Mouse (Mus musculus) hematopoietic stem cell, adult 5-6 weeks (primary cell): Measurements from ENCODE around the gene Usp17ld. TPM values are rescaled to one million over a fixed set of nuclear protein-coding genes. Genes with fewer than 3 reads are reported as not detected.
"Not testable (repeated sequence)": the region's sequence is repeated elsewhere in the genome, so short reads cannot be mapped to it uniquely, and the experiment has no call there.

Experiments
- ATAC-seq, 2 experiments: fragments of 125-278 bp in 1 of 2; replicated peaks in 1 of 2; 2 replicates each; pipeline ENCODE4 v1.8.0; 2016 to 2017; ENCODE audit warnings: inconsistent platforms in 2 of 2, mild to moderate bottlenecking in 2 of 2, moderate number of reproducible peaks in 2 of 2, low read depth in 1 of 2, moderate TSS enrichment in 1 of 2; ENCODE audit not compliant: low FRiP score in 2 of 2, poor library complexity in 2 of 2, severe bottlenecking in 2 of 2, insufficient read depth in 1 of 2, low TSS enrichment in 1 of 2
- total RNA-seq: library from RNA; stranded (forward); fragments of 172-1452, 232-1000 nt; gene quantifications from 2 replicates; pipeline ENCODE4 v1.2.3, GENCODE M21; 2017

Gene Usp17ld
- total RNA-seq, result not detected in 2 replicates

- ATAC-seq, result not testable (repeated sequence)
These were observed at the start of gene Usp17ld for GRCm38 (mm10) chr7:103252405-103252804. TSS of gene Usp17ld (minus strand) at chr7:103252505.

GRCm38 (mm10) chr7:103216696-103217095 is 35.6 kb downstream of the Usp17ld start, which contains the start of gene Olfr594:
TSS of gene Olfr594 (plus strand) at chr7:103216996.
- no peak for ATAC-seq

DNA sequence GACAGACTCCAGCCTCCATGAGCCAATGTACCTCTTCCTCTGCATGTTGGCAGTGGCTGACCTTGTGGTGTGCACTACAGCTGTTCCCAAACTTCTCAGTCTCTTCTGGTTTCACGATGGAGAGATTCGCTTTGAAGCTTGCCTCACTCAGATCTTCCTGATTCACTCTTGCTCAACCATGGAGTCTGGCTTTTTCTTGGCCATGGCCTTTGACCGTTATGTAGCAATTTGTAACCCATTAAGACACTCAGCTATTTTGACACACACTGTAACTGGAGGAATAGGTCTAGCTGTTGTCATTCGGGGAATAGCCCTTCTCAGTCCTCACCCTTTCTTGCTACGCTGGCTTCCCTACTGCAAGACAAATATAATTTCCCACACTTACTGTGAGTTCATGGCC is 40.3 kb downstream of the Usp17ld start:
- ATAC-seq, result not testable (repeated sequence)

- no peak for ATAC-seq
These were observed 40.7 kb downstream of the Usp17ld start, which contains the start of gene Olfr593 for GRCm38 (mm10) chr7:103211562-103211961. TSS of gene Olfr593 (plus strand) at chr7:103211862.

Other genes with a start within 250 kb of the Usp17ld start
- gene Olfr582, start 214.5 kb downstream of the Usp17ld start, total RNA-seq, result not detected in 2 replicates
- gene Olfr583, start 201.2 kb downstream of the Usp17ld start, total RNA-seq, result not detected in 2 replicates
- not detected in 2 replicates for gene Olfr584, start 170.6 kb downstream of the Usp17ld start, total RNA-seq
- not detected in 2 replicates for gene Olfr585, start 154.8 kb downstream of the Usp17ld start, total RNA-seq
- gene Olfr586, start 126.9 kb downstream of the Usp17ld start, total RNA-seq, result not detected in 2 replicates
- gene Olfr588-ps1, start 111.6 kb downstream of the Usp17ld start, total RNA-seq, result not detected in 2 replicates
- gene Olfr589, start 96.1 kb downstream of the Usp17ld start, total RNA-seq, result not detected in 2 replicates
- gene Olfr591, start 74.2 kb downstream of the Usp17ld start, total RNA-seq, result not detected in 2 replicates
- not detected in 2 replicates for gene Olfr592, start 67.7 kb downstream of the Usp17ld start, total RNA-seq
- not detected in 2 replicates for gene Olfr593, start 40.6 kb downstream of the Usp17ld start, total RNA-seq
- gene Olfr594, start 35.5 kb downstream of the Usp17ld start, total RNA-seq, result not detected in 2 replicates
- gene Olfr596, start 53.1 kb upstream of the Usp17ld start, total RNA-seq, result not detected in 2 replicates
- gene Olfr597, start 63.8 kb upstream of the Usp17ld start, total RNA-seq, result not detected in 2 replicates
- gene Olfr598, start 71.1 kb upstream of the Usp17ld start, total RNA-seq, result not detected in 2 replicates
- gene Olfr599, start 83.4 kb upstream of the Usp17ld start, total RNA-seq, result not detected in 2 replicates
- not detected in 2 replicates for gene Olfr600, start 97.2 kb upstream of the Usp17ld start, total RNA-seq
- gene Olfr601, start 110.2 kb upstream of the Usp17ld start, total RNA-seq, result not detected in 2 replicates
- gene Olfr603, start 133.7 kb upstream of the Usp17ld start, total RNA-seq, result not detected in 2 replicates
- not detected in 2 replicates for gene Usp17lc, start 162.6 kb upstream of the Usp17ld start, total RNA-seq
- gene Olfr605, start 192.9 kb upstream of the Usp17ld start, total RNA-seq, result not detected in 2 replicates
- not detected in 2 replicates for gene Olfr606, start 196.5 kb upstream of the Usp17ld start, total RNA-seq
- gene Olfr607, start 211.6 kb upstream of the Usp17ld start, total RNA-seq, result not detected in 2 replicates
- not detected in 2 replicates for gene Olfr608, start 217.4 kb upstream of the Usp17ld start, total RNA-seq
- gene Olfr609, start 245.6 kb upstream of the Usp17ld start, total RNA-seq, result not detected in 2 replicates